Mouse (Mus musculus) left cerebral cortex, adult 2 months (tissue): Measurements from ENCODE around the gene Trip12. TPM values are rescaled to one million over a fixed set of nuclear protein-coding genes. Genes with fewer than 3 reads are reported as not detected.

ENCODE experiments used
- DNase-seq, 2 experiments: peaks; one replicate each; pipeline ENCODE4 v3.0.0; 2021 to 2022; ENCODE audit warnings: low spot score in 2 of 2, mixed read lengths in 1 of 2; ENCODE audit errors: extremely low spot score in 1 of 2
- H3K27ac ChIP-seq: fragments of 200-600 bp; 2 replicates; pipeline ENCODE4 v1.8.1; 2022
- H3K4me3 ChIP-seq: fragments of 200-600 bp; 2 replicates; pipeline ENCODE4 v1.8.1; 2022
- CTCF ChIP-seq: fragments of 200-600 bp; IDR thresholded peaks from 2 replicates; pipeline ENCODE4 v1.8.1; 2022; ENCODE audit warnings: antibody characterized with exemption, mild to moderate bottlenecking, moderate library complexity
- intact Hi-C: fragments of 180-260 bp; cut with DNase I; formaldehyde crosslinking; loops from one replicate; pipeline ENCODE4 v1.15.1; 2025
- total RNA-seq, 2 experiments: library from RNA; stranded (reverse); gene quantifications; 2 replicates each; pipeline ENCODE4 v1.2.3; 2021

The Trip12 gene
- total RNA-seq, 2 experiments from 2014 or later: 196 to 219 TPM

DNA sequence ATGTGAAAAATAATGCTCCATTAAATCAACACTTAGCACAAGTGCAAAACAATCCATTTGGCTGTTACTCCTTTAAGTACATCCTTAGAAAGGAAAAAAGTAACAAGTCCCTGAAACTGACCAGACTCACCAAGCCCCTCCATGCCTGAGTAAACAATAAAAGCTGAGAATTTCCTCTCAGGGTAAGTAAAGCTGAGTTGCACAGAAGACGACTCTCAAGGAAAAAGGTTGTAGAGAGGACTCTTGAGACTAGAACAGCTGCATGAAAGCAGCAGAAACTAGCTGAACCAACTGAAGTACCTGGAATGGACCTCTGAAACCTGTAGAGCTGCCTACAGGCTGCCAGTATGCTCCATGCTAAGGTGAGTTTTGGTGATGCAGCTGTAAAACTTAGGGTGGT lies 103.2 kb downstream of the Trip12 start:
- intact Hi-C loops: loop anchor here (5.0 to 10.0 kb wide), 2 partner anchors 100 to 148 kb away; partner anchors contain the start of gene Fbxo36
- no peak for DNase-seq
- TF ChIP-seq CTCF: no peak
- Histone ChIP-seq H3K4me3 (no peak overlapping the region), H3K27ac (no peak overlapping the region)

DNA sequence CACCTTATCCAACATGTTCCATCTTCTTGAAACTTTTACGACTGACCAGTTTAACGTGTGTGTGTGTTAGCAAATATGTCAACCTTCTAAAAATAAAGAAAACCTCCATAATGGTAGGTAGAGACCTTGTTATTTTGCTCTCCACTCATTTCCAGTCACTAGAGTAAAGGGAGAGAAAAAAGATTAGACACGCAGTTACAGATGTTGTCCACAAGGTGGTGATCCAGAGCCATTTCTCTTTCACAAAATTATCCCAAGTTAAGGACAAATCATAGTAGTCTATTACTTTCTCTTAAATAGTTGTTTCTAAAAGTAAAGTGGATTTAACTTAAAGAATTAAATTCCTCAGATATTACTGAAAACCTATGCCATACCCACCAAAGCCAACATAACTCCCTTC lies 106.5 kb downstream of the Trip12 start:
- intact Hi-C loops: loop anchor here (10.0 kb wide), 1 partner anchor 151 kb away; no protein-coding TSS in a partner anchor
- no peak for DNase-seq
- peak; percentile 82 for TF ChIP-seq CTCF
- H3K4me3 ChIP-seq: no peak overlapping the region
- no peak overlapping the region for H3K27ac ChIP-seq

DNA sequence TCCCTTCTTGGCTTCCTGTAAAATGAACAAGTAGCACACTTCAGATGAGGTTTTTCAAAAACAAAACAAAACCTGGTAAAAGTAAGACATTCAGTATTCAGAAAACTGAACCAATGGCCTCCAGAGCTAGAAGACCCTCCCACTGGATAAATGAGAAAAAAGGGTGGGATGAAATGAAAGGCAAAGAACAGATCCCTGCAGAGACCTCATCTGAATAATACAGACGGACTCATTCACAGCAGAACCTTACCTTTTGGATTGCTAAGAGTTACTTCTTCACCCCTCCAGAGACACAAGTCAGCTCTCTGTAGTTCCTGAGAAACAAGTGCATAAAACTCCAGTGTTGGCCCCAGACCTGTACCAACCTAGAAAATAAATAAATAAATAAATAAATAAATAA lies 108.6 kb downstream of the Trip12 start:
- intact Hi-C loops: loop anchor here (10.0 kb wide), 1 partner anchor 153 kb away; no protein-coding TSS in a partner anchor
- no peak for DNase-seq
- Histone ChIP-seq H3K27ac (no peak overlapping the region), H3K4me3 (no peak overlapping the region)
- TF ChIP-seq CTCF: no peak

DNA sequence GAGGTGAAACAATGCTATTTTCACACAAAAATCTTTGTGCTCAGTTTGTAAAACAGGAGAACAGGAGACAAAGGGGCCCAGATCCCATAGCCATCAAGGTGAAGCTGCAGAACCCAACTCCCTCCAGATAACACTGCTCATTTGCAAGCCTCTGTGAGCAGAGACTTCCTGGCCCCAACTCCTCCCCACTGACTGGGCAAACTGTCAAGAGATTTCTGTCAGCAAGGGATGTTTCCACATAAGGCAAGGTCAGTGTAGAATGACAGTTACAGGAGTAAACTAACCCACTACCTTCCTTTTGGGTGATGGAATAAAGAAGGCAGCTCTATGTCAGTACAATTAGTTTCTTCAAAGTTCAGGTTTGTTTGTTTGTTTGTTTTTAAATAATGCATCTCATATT lies 117.5 kb downstream of the Trip12 start:
- Histone ChIP-seq H3K27ac (no peak overlapping the region), H3K4me3 (no peak overlapping the region)
- TF ChIP-seq CTCF: no peak
- intact Hi-C loops: no loop called here
- DNase-seq: no peak

DNA sequence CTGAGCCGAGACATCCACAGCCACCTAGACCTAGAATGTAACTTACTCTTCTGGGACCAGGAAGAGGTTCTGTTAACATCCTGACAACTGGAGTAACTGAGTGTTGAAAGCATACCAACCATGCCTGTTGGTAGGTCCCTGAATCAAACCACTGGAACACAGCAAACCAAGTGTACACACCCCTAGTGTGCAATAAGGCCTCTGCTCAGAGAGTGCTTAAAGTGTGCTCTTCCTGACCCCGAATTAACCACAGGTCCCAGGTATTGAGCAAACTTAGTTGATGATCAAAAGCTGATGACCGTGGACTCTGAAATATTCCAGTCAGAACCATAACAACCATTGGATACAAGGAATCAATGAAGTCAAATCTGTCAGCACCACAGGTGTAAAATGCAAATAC lies 117.9 kb downstream of the Trip12 start:
- TF ChIP-seq CTCF: no peak
- intact Hi-C loops: no loop called here
- no peak overlapping the region for H3K27ac ChIP-seq
- no peak overlapping the region for H3K4me3 ChIP-seq
- no peak for DNase-seq

DNA sequence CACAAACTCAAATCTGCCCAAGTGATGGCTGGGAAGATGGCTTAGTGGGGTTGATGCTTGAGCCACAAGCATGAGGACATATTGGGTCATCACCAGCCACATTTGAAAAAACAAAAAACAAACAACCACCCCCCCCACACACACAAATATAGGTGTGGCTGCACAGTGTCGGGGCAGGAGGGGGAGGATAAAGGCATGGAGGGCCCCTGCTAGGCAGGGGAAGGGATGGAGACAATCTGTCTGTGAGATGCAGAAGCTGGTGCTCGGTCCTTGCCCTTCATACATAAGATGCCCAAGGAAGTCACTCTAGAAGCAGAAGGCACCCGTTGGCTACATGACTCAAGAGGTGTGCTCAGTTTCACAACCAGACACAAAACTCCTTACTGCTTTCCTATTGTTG lies 118.4 kb downstream of the Trip12 start:
- no peak overlapping the region for H3K27ac ChIP-seq
- no peak for DNase-seq
- intact Hi-C loops: no loop called here
- H3K4me3 ChIP-seq: no peak overlapping the region
- no peak for TF ChIP-seq CTCF

DNA sequence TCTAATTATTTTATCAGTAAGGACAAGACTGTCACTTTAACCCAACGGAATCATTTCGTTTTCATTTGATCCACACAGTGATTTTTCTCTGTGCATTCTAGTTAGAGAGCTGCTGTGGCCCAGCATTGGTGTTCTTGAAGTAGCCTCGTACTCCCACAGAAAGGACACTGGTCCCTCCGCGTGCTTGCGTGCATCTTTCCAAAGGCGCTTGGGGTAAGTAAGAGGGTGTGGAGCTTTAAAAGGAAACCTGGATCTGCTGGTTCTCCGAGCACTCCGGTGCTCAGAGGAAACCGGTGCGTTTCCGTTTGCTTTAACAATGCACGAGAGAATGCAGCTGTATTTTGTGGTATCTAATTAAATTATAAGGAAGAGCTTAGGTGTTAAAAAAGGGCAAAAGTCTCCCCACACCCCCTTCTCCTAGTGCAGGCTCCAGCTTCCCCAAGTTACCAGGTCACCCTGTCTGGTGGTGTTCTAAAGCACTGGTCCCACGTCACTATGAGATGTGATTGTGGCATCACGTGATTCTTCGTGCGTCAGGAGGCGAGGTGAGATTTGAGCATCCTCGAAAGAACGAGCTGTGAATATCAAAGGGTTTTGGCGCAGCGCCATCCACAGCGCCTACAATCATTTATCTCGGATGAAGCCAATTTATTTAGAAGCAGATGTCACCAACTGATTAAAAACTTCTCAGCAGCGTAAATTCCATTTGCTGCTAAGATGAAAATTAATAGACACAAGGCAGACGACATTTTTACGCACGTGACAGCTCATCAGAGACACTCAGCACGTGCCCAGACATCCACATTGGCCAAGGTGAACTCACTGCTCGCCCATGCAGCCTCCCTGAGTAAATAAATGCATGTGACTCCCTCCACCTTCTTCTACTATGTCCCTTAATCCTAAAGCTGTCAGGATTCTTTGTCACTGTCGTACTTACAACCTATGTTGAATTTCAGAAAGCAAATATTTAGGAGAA lies 130.2 kb downstream of the Trip12 start:
- intact Hi-C loops: no loop called here
- TF ChIP-seq CTCF: no peak
- H3K4me3 ChIP-seq: peak overlapping the region; percentile 43
- H3K27ac ChIP-seq: peak overlapping the region; percentile 68
- DNase-seq: peak; percentile 73 to 78

DNA sequence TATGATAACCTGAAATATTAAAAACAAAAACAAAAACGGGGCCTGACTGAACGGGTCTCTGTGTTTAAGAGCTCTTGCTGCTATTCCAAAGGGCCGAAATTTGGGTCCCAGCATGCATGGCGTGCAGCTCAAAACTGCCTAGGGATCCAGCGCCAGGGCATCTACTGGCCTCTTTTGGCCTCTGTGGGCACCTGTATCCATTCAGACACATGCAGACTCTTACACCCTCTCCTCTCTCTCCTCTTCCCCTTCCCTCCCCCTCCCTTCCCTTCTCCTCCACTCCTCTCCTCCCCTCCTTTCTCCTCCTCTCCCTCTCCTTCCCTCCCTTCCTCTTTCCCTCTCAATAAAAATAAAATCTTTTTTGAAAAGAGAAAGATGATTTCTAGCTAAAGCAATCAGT lies 130.9 kb downstream of the Trip12 start:
- peak overlapping the region; percentile 43 for H3K4me3 ChIP-seq
- no peak for TF ChIP-seq CTCF
- no peak for DNase-seq
- intact Hi-C loops: no loop called here
- H3K27ac ChIP-seq: no peak overlapping the region

DNA sequence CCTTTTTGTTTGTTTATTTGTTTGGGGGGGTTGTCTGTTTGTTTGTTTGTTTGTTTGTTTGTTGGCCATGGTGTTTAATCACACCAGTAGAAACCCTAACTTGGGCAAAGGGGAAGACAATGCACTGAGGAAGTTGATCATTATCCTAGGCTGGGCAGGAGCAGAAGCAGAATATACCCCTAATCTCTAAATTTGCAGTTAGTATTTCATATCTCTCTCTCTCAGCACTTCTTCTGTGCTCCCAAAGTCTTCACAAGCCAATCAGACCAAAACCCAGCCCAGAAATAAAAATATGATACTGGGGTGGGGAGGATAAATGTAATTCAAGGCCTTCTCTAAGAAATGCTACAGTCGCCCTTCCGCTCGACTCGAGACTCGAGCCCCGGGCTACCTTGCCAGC lies 140.1 kb downstream of the Trip12 start:
- H3K4me3 ChIP-seq: no peak overlapping the region
- intact Hi-C loops: no loop called here
- no peak for TF ChIP-seq CTCF
- DNase-seq: no peak
- H3K27ac ChIP-seq: no peak overlapping the region

DNA sequence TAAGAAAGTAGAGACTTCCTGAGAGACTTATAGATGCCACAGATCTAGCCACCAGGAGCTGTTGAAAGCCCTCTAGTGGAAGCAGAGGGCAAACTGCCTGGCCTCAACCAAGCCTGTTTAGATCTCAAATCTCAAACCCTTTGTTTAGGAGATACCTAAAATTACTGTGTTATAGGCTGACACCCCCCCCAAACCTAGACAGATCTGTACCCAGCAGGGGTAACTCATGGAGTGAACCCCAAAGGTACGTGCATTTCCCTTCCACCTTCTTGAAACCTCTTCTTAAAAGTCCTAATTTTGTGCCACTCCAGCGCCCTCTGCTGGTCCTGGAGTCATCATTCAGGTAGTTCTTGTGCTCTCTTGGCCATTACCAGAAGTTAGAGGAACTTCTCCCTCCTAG lies 143.2 kb downstream of the Trip12 start:
- TF ChIP-seq CTCF: peak; percentile 75
- DNase-seq: peak; percentile 71 to 72
- intact Hi-C loops: loop anchor here (5.0 to 10.0 kb wide), 10 partner anchors 75 to 1512 kb away; no protein-coding TSS in a partner anchor

DNA sequence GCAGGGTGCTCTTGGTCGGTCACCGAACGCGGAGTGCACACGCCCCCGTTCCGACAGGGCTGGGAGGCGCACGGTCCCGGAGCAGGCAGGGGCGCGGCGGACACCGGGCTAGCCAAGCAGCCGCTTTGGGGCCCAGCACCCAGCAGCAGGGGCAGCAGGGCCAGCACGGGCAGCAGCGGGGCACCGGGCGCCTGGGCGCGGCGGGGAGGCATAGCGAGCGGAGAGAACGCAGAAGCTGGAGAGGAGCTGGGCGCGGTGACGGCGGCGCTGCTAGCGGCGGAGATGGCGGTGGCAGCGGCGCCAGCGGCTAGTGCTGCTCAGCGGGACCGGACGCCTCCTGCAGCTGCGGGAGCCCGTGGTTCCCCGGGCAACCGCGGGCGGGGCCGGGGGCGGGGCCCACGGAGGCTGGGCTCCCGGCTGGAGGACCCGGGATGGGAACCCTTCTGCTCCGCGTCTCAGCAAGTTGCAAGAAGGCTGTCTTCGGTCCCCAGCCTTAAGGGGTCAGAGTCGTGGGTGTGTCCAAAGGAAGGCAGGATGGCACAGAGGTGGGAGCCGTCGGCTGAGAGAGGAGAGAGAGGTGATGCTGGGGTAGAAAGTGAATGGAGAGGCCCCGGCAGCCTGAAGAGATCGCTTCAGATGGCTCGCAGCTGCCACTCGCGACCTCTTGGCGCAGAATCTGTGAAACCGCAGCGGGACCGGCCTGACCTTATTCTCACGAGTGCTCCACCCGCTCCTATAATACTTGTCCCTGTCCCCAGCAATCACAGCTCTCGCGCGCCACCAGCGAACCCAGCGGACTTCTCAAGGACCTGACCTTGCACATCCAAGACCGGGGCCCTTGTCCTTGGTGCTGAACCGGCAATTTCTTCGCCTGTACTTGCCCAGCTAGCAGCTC lies 144.6 kb downstream of the Trip12 start, which contains the start of gene Dner:
Gene Dner, minus strand, starts transcription at position 705 of the 895 bp plus-strand sequence.
- Histone ChIP-seq H3K27ac (peak within 1 kb of the TSS; percentile 81), H3K4me3 (peak within 1 kb of the TSS; percentile 90)
- intact Hi-C loops: loop anchor here (5.0 to 10.0 kb wide), 10 partner anchors 73 to 1511 kb away; no protein-coding TSS in a partner anchor
- TF ChIP-seq CTCF: peak; percentile 4
- peak; percentile 79 to 84 for DNase-seq

More for the DNA sequence above, 143.2 kb downstream of the Trip12 start:
- Histone ChIP-seq H3K4me3 (no peak overlapping the region), H3K27ac (no peak overlapping the region)
